Mouse (Mus musculus) heart, embryonic 16.5 days (tissue): ENCODE data around the gene Mob3a. TPM values are rescaled to one million over a fixed set of nuclear protein-coding genes. Genes with fewer than 3 reads are reported as not detected.

Source experiments
- ATAC-seq: fragments of 200-750 bp; cut with Nextera tagmentation; replicated peaks from 2 replicates; pipeline ENCODE4 v1.8.0; 2017; ENCODE audit warnings: moderate number of reproducible peaks; ENCODE audit not compliant: insufficient read depth, low FRiP score; ENCODE audit errors: extremely low read depth
- H3K27ac ChIP-seq: fragments of 300-500 bp; sonication (generic); 2 replicates; pipeline ENCODE4 v1.5.1; 2014; ENCODE audit warnings: mild to moderate bottlenecking, low read length, control low read depth, moderate library complexity
- H3K27me3 ChIP-seq: fragments of 300-500 bp; sonication (generic); 2 replicates; pipeline ENCODE4 v1.6.1; 2014; ENCODE audit warnings: low read length, mixed read lengths; ENCODE audit not compliant: control insufficient read depth, insufficient read depth
- H3K36me3 ChIP-seq: fragments of 300-500 bp; sonication (generic); 2 replicates; pipeline ENCODE4 v1.6.1; 2014; ENCODE audit not compliant: control insufficient read depth, insufficient read depth
- H3K4me1 ChIP-seq: fragments of 300-500 bp; sonication (generic); 2 replicates; pipeline ENCODE4 v1.6.1; 2014; ENCODE audit warnings: low read length, mixed read lengths; ENCODE audit not compliant: control insufficient read depth, insufficient read depth
- H3K4me2 ChIP-seq: fragments of 300-500 bp; sonication (generic); 2 replicates; pipeline ENCODE4 v1.6.1; 2014; ENCODE audit warnings: low read depth, mild to moderate bottlenecking, control low read depth, low read length
- H3K4me3 ChIP-seq: fragments of 300-500 bp; sonication (generic); 2 replicates; pipeline ENCODE4 v1.5.1; 2014; ENCODE audit warnings: mild to moderate bottlenecking, control low read depth, low read length
- H3K9ac ChIP-seq: fragments of 300-500 bp; sonication (generic); 2 replicates; pipeline ENCODE4 v1.6.1; 2014; ENCODE audit warnings: low read length, control low read depth
- H3K9me3 ChIP-seq: fragments of 300-500 bp; sonication (generic); replicated peaks from 2 replicates; pipeline ENCODE4 v1.6.1; 2016; ENCODE audit warnings: low read length; ENCODE audit not compliant: control insufficient read depth
- WGBS: fragments of 180-500 bp; shearing (Covaris S2); extraction: QIAGEN DNeasy Blood & Tissue Kit; methylation state at CpG from one replicate; pipeline ENCODE4 v1.1.7; 2014; 5-methylcytosine and 5-hydroxymethylcytosine counted together
- polyA plus RNA-seq: library from polyadenylated mRNA; unstranded; fragments of >200 nt; fragmentation: Nextera tagmentation; extraction: Ambion mirVana; gene quantifications from 2 replicates; pipeline ENCODE4 v1.2.1, GENCODE M21; 2015

Gene Mob3a
- polyA plus RNA-seq, 1 experiment from 2014 or later: 33.4 TPM

GRCm38 (mm10) chr10:80684214-80684613 is 17.6 kb downstream of the Mob3a start:
- H3K4me1 ChIP-seq: peaks cover 10% of the 10 kb centered on the region
- H3K27ac ChIP-seq: no peak overlapping the region
- no peaks in the 10 kb centered on the region for H3K27me3 ChIP-seq
- WGBS: 61% methylated on average over 6 of the region's 6 CpGs
- ATAC-seq: no peak
- H3K9me3 ChIP-seq: no peaks in the 10 kb centered on the region
- H3K4me3 ChIP-seq: no peak overlapping the region
- H3K4me2 ChIP-seq: no peak overlapping the region
- no peak overlapping the region for H3K9ac ChIP-seq
- peaks cover 16% of the 10 kb centered on the region for H3K36me3 ChIP-seq

GRCm38 (mm10) chr10:80683647-80684046 is 18.1 kb downstream of the Mob3a start:
- Histone ChIP-seq H3K4me1 (peaks cover 16% of the 10 kb centered on the region), H3K9ac (no peak overlapping the region), H3K4me3 (no peak overlapping the region), H3K36me3 (peaks cover 14% of the 10 kb centered on the region), H3K4me2 (no peak overlapping the region), H3K9me3 (no peaks in the 10 kb centered on the region), H3K27ac (no peak overlapping the region), H3K27me3 (no peaks in the 10 kb centered on the region)
- 93% methylated on average over 1 of the region's 1 CpGs for WGBS
- no peak for ATAC-seq

- no peaks in the 10 kb centered on the region for H3K27me3 ChIP-seq
- no peak overlapping the region for H3K9ac ChIP-seq
- H3K9me3 ChIP-seq: no peaks in the 10 kb centered on the region
- ATAC-seq: no peak
- no peak overlapping the region for H3K4me2 ChIP-seq
- H3K36me3 ChIP-seq: peaks cover 13% of the 10 kb centered on the region
- no peak overlapping the region for H3K27ac ChIP-seq
- WGBS: 89% methylated on average over 6 of the region's 6 CpGs
- H3K4me3 ChIP-seq: no peak overlapping the region
- peaks cover 31% of the 10 kb centered on the region for H3K4me1 ChIP-seq
Observed at GRCm38 (mm10) chr10:80682003-80682402, 19.8 kb downstream of the Mob3a start.

- Histone ChIP-seq H3K27me3 (no peaks in the 10 kb centered on the region), H3K9me3 (no peaks in the 10 kb centered on the region), H3K4me3 (no peak overlapping the region), H3K4me2 (no peak overlapping the region), H3K4me1 (peaks cover 31% of the 10 kb centered on the region), H3K9ac (no peak overlapping the region), H3K27ac (peak overlapping the region; percentile 100; the same call in 1 of the 2 replicates), H3K36me3 (no peaks in the 10 kb centered on the region; the same call in 1 of the 2 replicates)
- ATAC-seq: no peak
- WGBS: 81% methylated on average over 2 of the region's 2 CpGs
Observed at GRCm38 (mm10) chr10:80680260-80680696, 21.5 kb downstream of the Mob3a start.

GRCm38 (mm10) chr10:80679556-80680259 is 22.1 kb downstream of the Mob3a start:
- Histone ChIP-seq H3K9me3 (no peaks in the 10 kb centered on the region), H3K27ac (peak overlapping the region; percentile 100), H3K9ac (no peak overlapping the region), H3K27me3 (no peaks in the 10 kb centered on the region), H3K4me1 (peaks cover 35% of the 10 kb centered on the region), H3K4me3 (no peak overlapping the region), H3K36me3 (no peaks in the 10 kb centered on the region; the same call in 1 of the 2 replicates), H3K4me2 (no peak overlapping the region)
- ATAC-seq: no peak
- 47% methylated on average over 9 of the region's 9 CpGs for WGBS

- Histone ChIP-seq H3K27me3 (no peaks in the 10 kb centered on the region), H3K4me1 (peaks cover 44% of the 10 kb centered on the region), H3K4me3 (no peak overlapping the region), H3K36me3 (no peaks in the 10 kb centered on the region; the same call in 1 of the 2 replicates), H3K9me3 (no peaks in the 10 kb centered on the region), H3K4me2 (peak overlapping the region; percentile 91), H3K27ac (peak overlapping the region; percentile 100), H3K9ac (peak overlapping the region; percentile 1; the same call in 1 of the 2 replicates)
- no peak for ATAC-seq
- 45% methylated on average over 9 of the region's 10 CpGs for WGBS
Observed at GRCm38 (mm10) chr10:80678601-80679377, 23.0 kb downstream of the Mob3a start.

- Histone ChIP-seq H3K27ac (peak within 1 kb of the TSS; percentile 100), H3K4me2 (peak within 1 kb of the TSS; percentile 91), H3K36me3 (no peaks in the 10 kb centered on the region; the same call in 1 of the 2 replicates), H3K9ac (peak within 1 kb of the TSS; percentile 92), H3K4me1 (peaks cover 52% of the 10 kb centered on the region), H3K9me3 (no peaks in the 10 kb centered on the region), H3K4me3 (peak within 1 kb of the TSS; percentile 95), H3K27me3 (no peaks in the 10 kb centered on the region)
- ATAC-seq: peak; percentile 53
- WGBS: under 1% methylated on average over 8 of the region's 8 CpGs
Observed at GRCm38 (mm10) chr10:80677942-80678436, 23.8 kb downstream of the Mob3a start, which contains the start of gene Mknk2. Mknk2 (minus strand) TSS chr10:80678112.

- Histone ChIP-seq H3K27ac (peak overlapping the region; percentile 100), H3K9ac (peak overlapping the region; percentile 92), H3K36me3 (no peaks in the 10 kb centered on the region), H3K9me3 (no peaks in the 10 kb centered on the region), H3K27me3 (no peaks in the 10 kb centered on the region), H3K4me1 (peaks cover 59% of the 10 kb centered on the region), H3K4me3 (peak overlapping the region; percentile 95), H3K4me2 (peak overlapping the region; percentile 91)
- WGBS: 21% methylated on average over 9 of the region's 9 CpGs
- no peak for ATAC-seq
Observed at GRCm38 (mm10) chr10:80677128-80677875, 24.5 kb downstream of the Mob3a start.
